Comparison of ENCODE assay signal across 14 mouse cellular contexts in genomic region chr6:146640991-146641390, GRCm38 (mm10).
"Had no signal": no experiment of that assay in that cellular context is flagged by ENCODE, and none has a peak within 500 bp of the region (broad histone marks: within the 10 kb centered on the region; RNA-seq: fewer than 3 reads in every experiment).

No protein-coding gene starts in this region.

- H3K36me3 ChIP-seq: limb, embryonic 13.5 days; midbrain, embryonic 12.5 days; neural tube, embryonic 13.5 days; stomach, embryonic 15.5 days had no signal

- H3K9me3 ChIP-seq: kidney, embryonic 15.5 days; limb, embryonic 13.5 days; midbrain, embryonic 12.5 days; neural tube, embryonic 13.5 days; stomach, embryonic 15.5 days had no signal

- H3K27me3 ChIP-seq: kidney, embryonic 15.5 days; limb, embryonic 13.5 days; midbrain, embryonic 12.5 days; neural tube, embryonic 13.5 days; stomach, embryonic 15.5 days had no signal

- DNase-seq: layer of hippocampus, adult 9-11 months; layer of hippocampus, postnatal 36 days; left cerebral cortex, postnatal 4 days; lung, adult 2 months; lung, postnatal 36 days; retina, postnatal 1 day; right cerebral cortex, postnatal 4 days had no signal

- H3K9ac ChIP-seq: kidney, embryonic 15.5 days; limb, embryonic 13.5 days; midbrain, embryonic 12.5 days; neural tube, embryonic 13.5 days; stomach, embryonic 15.5 days had no signal

- ATAC-seq: hindbrain, postnatal 0 days; lung, postnatal 0 days had no signal

- H3K4me3 ChIP-seq: limb, embryonic 13.5 days; midbrain, embryonic 12.5 days; stomach, embryonic 15.5 days had no signal

- H3K4me2 ChIP-seq: limb, embryonic 13.5 days; midbrain, embryonic 12.5 days had no signal

- H3K27ac ChIP-seq: kidney, embryonic 15.5 days; limb, embryonic 13.5 days; midbrain, embryonic 12.5 days; stomach, embryonic 15.5 days had no signal
